In genomic region chr4:57275116-57275743, GRCm38 (mm10) we compare ENCODE assay signal across 8 mouse cellular contexts. TPM values are rescaled to one million over a fixed set of nuclear protein-coding genes. Genes with fewer than 3 reads are reported as not detected.
DNase-seq lines count a peak whose midpoint lies in the region; ATAC-seq and TF ChIP-seq lines count a peak whose summit lies in the region.

No protein-coding gene starts in this region.

- H3K36me3 ChIP-seq in intestine, postnatal 0 days (ENCODE audit: control insufficient read depth, insufficient read depth), result no peaks in the 10 kb centered on the region
- H3K36me3 ChIP-seq in limb, embryonic 13.5 days, result no peaks in the 10 kb centered on the region
- no peaks in the 10 kb centered on the region for H3K36me3 ChIP-seq in stomach, embryonic 16.5 days (ENCODE audit: control insufficient read depth, insufficient read depth, low read length)

- peak; percentile 73 for DNase-seq in urinary bladder, postnatal 14 days (ENCODE audit: low spot score)
- DNase-seq in urinary bladder, adult 2 months (ENCODE audit: low spot score), result no peak
- DNase-seq in cerebellum, adult 9-11 months, result peak; percentile 73
- peak; percentile 79 for DNase-seq in naive thymus-derived CD4-positive, alpha-beta T cell, adult 2 months (ENCODE audit: low read depth)

- no peak overlapping the region for H3K9ac ChIP-seq in intestine, postnatal 0 days (ENCODE audit: low read depth, low read length)
- H3K9ac ChIP-seq in limb, embryonic 13.5 days, result no peak overlapping the region
- no peak overlapping the region for H3K9ac ChIP-seq in stomach, embryonic 16.5 days (ENCODE audit: low read length)

- H3K4me1 ChIP-seq in intestine, postnatal 0 days (replicated peaks; ENCODE audit: control insufficient read depth, insufficient read depth, low read length), result peaks cover 5% of the 10 kb centered on the region
- H3K4me1 ChIP-seq in limb, embryonic 13.5 days, result peaks cover 16% of the 10 kb centered on the region
- H3K4me1 ChIP-seq in stomach, embryonic 16.5 days (ENCODE audit: control insufficient read depth, insufficient read depth, low read length), result peaks cover 33% of the 10 kb centered on the region

- ATAC-seq in frontal cortex, adult (ENCODE audit: low TSS enrichment), result peak; percentile 89
- peak; percentile 61; the same call in 1 of the 2 replicates for ATAC-seq in intestine, postnatal 0 days
- peak; percentile 70; the same call in 1 of the 2 replicates for ATAC-seq in limb, embryonic 13.5 days (ENCODE audit: low FRiP score, low read depth)
- peak; percentile 68; the same call in 1 of the 2 replicates for ATAC-seq in stomach, embryonic 16.5 days (ENCODE audit: insufficient read depth, low FRiP score)

- no peak overlapping the region for H3K4me3 ChIP-seq in intestine, postnatal 0 days (ENCODE audit: low read depth, low read length)
- no peak overlapping the region for H3K4me3 ChIP-seq in limb, embryonic 13.5 days
- H3K4me3 ChIP-seq in stomach, embryonic 16.5 days (replicated peaks; ENCODE audit: low read length), result no peak overlapping the region

- peak; percentile 97 for TF ChIP-seq CTCF in intestine, postnatal 0 days (IDR thresholded peaks at IDR 0.05; ENCODE audit: low read depth)

- 4% methylated on average over 8 of the region's 8 CpGs for WGBS in intestine, postnatal 0 days
- 10% methylated on average over 8 of the region's 8 CpGs for WGBS in limb, embryonic 13.5 days
- WGBS in stomach, embryonic 16.5 days, result 4% methylated on average over 8 of the region's 8 CpGs

- no peaks in the 10 kb centered on the region for H3K27me3 ChIP-seq in intestine, postnatal 0 days (replicated peaks; ENCODE audit: control insufficient read depth, insufficient read depth, low read length)
- no peaks in the 10 kb centered on the region for H3K27me3 ChIP-seq in limb, embryonic 13.5 days
- no peaks in the 10 kb centered on the region for H3K27me3 ChIP-seq in stomach, embryonic 16.5 days (ENCODE audit: control insufficient read depth, insufficient read depth, low read length)

- H3K4me2 ChIP-seq in intestine, postnatal 0 days (replicated peaks; ENCODE audit: low read depth), result no peak overlapping the region
- 0 out of 2 replicates have a peak overlapping the region, but pooled peaks have one; percentile 14 for H3K4me2 ChIP-seq in limb, embryonic 13.5 days (replicated peaks)
- H3K4me2 ChIP-seq in stomach, embryonic 16.5 days (ENCODE audit: low read depth, low read length), result no peak overlapping the region

- no peaks in the 10 kb centered on the region for H3K9me3 ChIP-seq in intestine, postnatal 0 days (ENCODE audit: control insufficient read depth)
- H3K9me3 ChIP-seq in limb, embryonic 13.5 days, result no peaks in the 10 kb centered on the region
- no peaks in the 10 kb centered on the region for H3K9me3 ChIP-seq in stomach, embryonic 16.5 days (replicated peaks; ENCODE audit: control insufficient read depth, low read length)

- no peak overlapping the region for H3K27ac ChIP-seq in intestine, postnatal 0 days (ENCODE audit: low read depth, low read length)
- no peak overlapping the region for H3K27ac ChIP-seq in limb, embryonic 13.5 days
- H3K27ac ChIP-seq in stomach, embryonic 16.5 days (ENCODE audit: low read length), result no peak overlapping the region

RNA-seq across cellular contexts. Expression of gene Ptpn3, which starts 26.4 kb away (rescaled TPM):
- 22.1 and 23.5 TPM in 2 replicates for polyA plus RNA-seq in urinary bladder, adult 2 months (2012; rRNA removed)
- 8.6 and 10.7 TPM in 2 replicates for polyA plus RNA-seq in intestine, postnatal 0 days (2015; fragmentation: Nextera tagmentation; extraction: Ambion mirVana)
- polyA plus RNA-seq in limb, embryonic 13.5 days (2015; fragmentation: Nextera tagmentation; extraction: Ambion mirVana), result 3.4 and 3.5 TPM in 2 replicates
- polyA plus RNA-seq in stomach, embryonic 16.5 days (2015; fragmentation: Nextera tagmentation; extraction: Ambion mirVana), result 7.1 and 7.7 TPM in 2 replicates
